Mouse (Mus musculus) MEL (cell line): ENCODE results near the gene Fbxw8. TPM values are rescaled to one million over a fixed set of nuclear protein-coding genes. Genes with fewer than 3 reads are reported as not detected.

Experiments
- DNase-seq: peaks from one replicate; pipeline ENCODE4 v3.0.0; 2011; ENCODE audit warnings: low read depth, low spot score
- H3K27ac ChIP-seq: 2 replicates; pipeline ENCODE4 v1.5.1; 2012; ENCODE audit warnings: low read depth, mild to moderate bottlenecking, control low read depth, low read length, moderate library complexity; ENCODE audit not compliant: control insufficient read depth
- H3K27me3 ChIP-seq, 2 experiments: fragments of 150-350 bp in 1 of 2; sonication (generic) in 1 of 2; 2 replicates each; pipeline ENCODE4 v1.6.1; 2012; ENCODE audit warnings: low read length in 2 of 2, mild to moderate bottlenecking in 2 of 2, improper control_type of control experiment in 1 of 2, moderate library complexity in 1 of 2; ENCODE audit not compliant: insufficient read depth in 2 of 2, control insufficient read depth in 1 of 2
- H3K36me3 ChIP-seq, 2 experiments: 2 replicates each; pipeline ENCODE4 v1.6.1; 2012 to 2014; ENCODE audit warnings: low read length in 2 of 2, improper control_type of control experiment in 1 of 2, inconsistent platforms in 1 of 2, mild to moderate bottlenecking in 1 of 2; ENCODE audit not compliant: insufficient read depth in 2 of 2, control insufficient read depth in 1 of 2
- H3K4me1 ChIP-seq, 2 experiments: fragments of 150-350 bp in 1 of 2; sonication (generic) in 1 of 2; 2 replicates each; pipeline ENCODE4 v1.6.1; 2012; ENCODE audit warnings: low read length in 2 of 2, improper control_type of control experiment in 1 of 2, mild to moderate bottlenecking in 1 of 2; ENCODE audit not compliant: insufficient read depth in 2 of 2, control insufficient read depth in 1 of 2
- H3K4me3 ChIP-seq, 2 experiments: fragments of 150-350 bp in 1 of 2; sonication (generic) in 1 of 2; 2 replicates each; pipeline ENCODE4 v1.5.1; 2012; ENCODE audit warnings: low read depth in 2 of 2, low read length in 2 of 2, mild to moderate bottlenecking in 2 of 2, moderate library complexity in 2 of 2, control low read depth in 1 of 2, improper control_type of control experiment in 1 of 2; ENCODE audit not compliant: control insufficient read depth in 1 of 2, insufficient read depth in 1 of 2
- H3K79me2 ChIP-seq: 2 replicates; pipeline ENCODE4 v1.6.1; 2012; ENCODE audit warnings: mild to moderate bottlenecking, low read length, moderate library complexity; ENCODE audit not compliant: control insufficient read depth, poor library complexity, insufficient read depth
- H3K9ac ChIP-seq: 2 replicates; pipeline ENCODE4 v1.6.1; 2012; ENCODE audit warnings: low read depth, mild to moderate bottlenecking, control low read depth, low read length, moderate library complexity; ENCODE audit not compliant: control insufficient read depth, poor library complexity, severe bottlenecking
- H3K9me3 ChIP-seq: fragments of 150-350 bp; sonication (generic); replicated peaks from 2 replicates; pipeline ENCODE4 v1.6.1; 2012; ENCODE audit warnings: mild to moderate bottlenecking, low read length, improper control_type of control experiment, moderate library complexity; ENCODE audit not compliant: insufficient read depth
- BHLHE40 ChIP-seq: IDR thresholded peaks from 2 replicates; pipeline ENCODE4 v1.6.1; 2012; ENCODE audit warnings: low read depth, mild to moderate bottlenecking, inconsistent platforms, low read length, improper control_type of control experiment, borderline replicate concordance
- CHD2 ChIP-seq: IDR thresholded peaks from 2 replicates; pipeline ENCODE4 v1.6.1; 2011; ENCODE audit warnings: low read length, improper control_type of control experiment
- CTCF ChIP-seq, 3 experiments: IDR thresholded peaks in 2 of 3; conservative IDR thresholded peaks in 1 of 3; 2 replicates each; pipeline ENCODE4 v1.5.1; 2011 to 2012; ENCODE audit warnings: low read length in 3 of 3, low read depth in 2 of 3, mild to moderate bottlenecking in 2 of 3, improper control_type of control experiment in 1 of 3, inconsistent platforms in 1 of 3, mixed read lengths in 1 of 3, moderate library complexity in 1 of 3; ENCODE audit not compliant: control insufficient read depth in 1 of 3, insufficient read depth in 1 of 3, poor library complexity in 1 of 3, severe bottlenecking in 1 of 3
- ELF1 ChIP-seq: IDR thresholded peaks from 2 replicates; pipeline ENCODE4 v1.6.1; 2014; ENCODE audit warnings: low read depth, mild to moderate bottlenecking, inconsistent platforms, low read length, improper control_type of control experiment, moderate library complexity
- EP300 ChIP-seq, 2 experiments: IDR thresholded peaks; 2 replicates each; pipeline ENCODE4 v1.6.1; 2011; ENCODE audit warnings: improper control_type of control experiment in 2 of 2, low read length in 2 of 2, low read depth in 1 of 2, mild to moderate bottlenecking in 1 of 2
- ETS1 ChIP-seq: IDR thresholded peaks from 2 replicates; pipeline ENCODE4 v1.6.1; 2012; ENCODE audit warnings: low read depth, mild to moderate bottlenecking, inconsistent platforms, low read length, improper control_type of control experiment, moderate library complexity
- GABPA ChIP-seq: IDR thresholded peaks from 2 replicates; pipeline ENCODE4 v1.6.1; 2012; ENCODE audit warnings: low read depth, mild to moderate bottlenecking, inconsistent platforms, low read length, improper control_type of control experiment, moderate library complexity
- GATA1 ChIP-seq: IDR thresholded peaks from 2 replicates; pipeline ENCODE4 v1.6.1; 2011; ENCODE audit warnings: low read depth, low read length, improper control_type of control experiment
- HCFC1 ChIP-seq: IDR thresholded peaks from 2 replicates; pipeline ENCODE4 v1.6.1; 2012; ENCODE audit warnings: low read depth, mild to moderate bottlenecking, inconsistent platforms, low read length, improper control_type of control experiment, moderate library complexity
- KAT2A ChIP-seq: conservative IDR thresholded peaks from 2 replicates; pipeline ENCODE4 v1.6.1; 2012; ENCODE audit warnings: low read depth, low read length, improper control_type of control experiment, inconsistent platforms
- MAFK ChIP-seq: IDR thresholded peaks from 2 replicates; pipeline ENCODE4 v1.6.1; 2011; ENCODE audit warnings: low read depth, mild to moderate bottlenecking, low read length, improper control_type of control experiment, borderline replicate concordance
- MEF2A ChIP-seq: IDR thresholded peaks from 2 replicates; pipeline ENCODE4 v1.6.1; 2014; ENCODE audit warnings: low read depth, mild to moderate bottlenecking, inconsistent platforms, low read length, improper control_type of control experiment; ENCODE audit not compliant: poor library complexity, insufficient replicate concordance, severe bottlenecking; ENCODE audit errors: extremely low read depth
- MXI1 ChIP-seq: IDR thresholded peaks from 2 replicates; pipeline ENCODE4 v1.6.1; 2011; ENCODE audit warnings: mild to moderate bottlenecking, low read depth, low read length, improper control_type of control experiment
- MYB ChIP-seq: IDR thresholded peaks from 2 replicates; pipeline ENCODE4 v1.6.1; 2011; ENCODE audit warnings: mild to moderate bottlenecking, low read depth, low read length, improper control_type of control experiment
- MYC ChIP-seq: IDR thresholded peaks from 2 replicates; pipeline ENCODE4 v1.6.1; 2011; ENCODE audit warnings: low read depth, mild to moderate bottlenecking, low read length, improper control_type of control experiment, moderate library complexity
- NELFE ChIP-seq: IDR thresholded peaks from 2 replicates; pipeline ENCODE4 v1.6.1; 2011; ENCODE audit warnings: low read depth, low read length, improper control_type of control experiment
- NRF1 ChIP-seq: IDR thresholded peaks from 2 replicates; pipeline ENCODE4 v1.6.1; 2014; ENCODE audit warnings: low read depth, mild to moderate bottlenecking, inconsistent platforms, low read length, improper control_type of control experiment, moderate library complexity; ENCODE audit not compliant: poor library complexity, insufficient read depth, severe bottlenecking
- POLR2A ChIP-seq, 2 experiments: IDR thresholded peaks; 2 replicates each; pipeline ENCODE4 v1.6.1; 2011 to 2012; ENCODE audit warnings: low read length in 2 of 2, mild to moderate bottlenecking in 2 of 2, control low read depth in 1 of 2, improper control_type of control experiment in 1 of 2, low read depth in 1 of 2, moderate library complexity in 1 of 2; ENCODE audit not compliant: control insufficient read depth in 1 of 2, insufficient read depth in 1 of 2, poor library complexity in 1 of 2
- RAD21 ChIP-seq: IDR thresholded peaks from 2 replicates; pipeline ENCODE4 v1.6.1; 2011; ENCODE audit warnings: mild to moderate bottlenecking, low read depth, low read length, improper control_type of control experiment
- TBP ChIP-seq: IDR thresholded peaks from 2 replicates; pipeline ENCODE4 v1.8.0; 2011; ENCODE audit warnings: low read depth, low read length, improper control_type of control experiment
- TCF12 ChIP-seq: IDR thresholded peaks from 2 replicates; pipeline ENCODE4 v1.6.1; 2014; ENCODE audit warnings: low read depth, mild to moderate bottlenecking, inconsistent platforms, low read length, improper control_type of control experiment, moderate library complexity
- USF2 ChIP-seq, 2 experiments: IDR thresholded peaks; 2 replicates each; pipeline ENCODE4 v1.6.1; 2011 to 2012; ENCODE audit warnings: improper control_type of control experiment in 2 of 2, low read length in 2 of 2, borderline replicate concordance in 1 of 2, inconsistent platforms in 1 of 2, low read depth in 1 of 2, mild to moderate bottlenecking in 1 of 2; ENCODE audit not compliant: insufficient read depth in 1 of 2
- ZC3H11A ChIP-seq: IDR thresholded peaks from 2 replicates; pipeline ENCODE4 v1.6.1; 2012; ENCODE audit warnings: low read depth, mild to moderate bottlenecking, inconsistent platforms, low read length, improper control_type of control experiment
- ZKSCAN1 ChIP-seq: IDR thresholded peaks from 2 replicates; pipeline ENCODE4 v1.6.1; 2012; ENCODE audit warnings: low read depth, mild to moderate bottlenecking, inconsistent platforms, low read length, improper control_type of control experiment, moderate library complexity
- ZMIZ1 ChIP-seq: IDR thresholded peaks from 2 replicates; pipeline ENCODE4 v1.6.1; 2012; ENCODE audit warnings: low read depth, mild to moderate bottlenecking, inconsistent platforms, low read length, improper control_type of control experiment, moderate library complexity
- ZNF384 ChIP-seq: IDR thresholded peaks from 2 replicates; pipeline ENCODE4 v1.6.1; 2012; ENCODE audit warnings: low read depth, mild to moderate bottlenecking, inconsistent platforms, low read length, improper control_type of control experiment
- polyA plus RNA-seq, 2 experiments: library from polyadenylated mRNA; stranded (reverse) in 1 of 2; unstranded in 1 of 2; fragments of >175 nt in 1 of 2; fragments of >200 nt in 1 of 2; gene quantifications; 2 replicates each; pipeline versions ENCODE4 v1.2.1 to v1.2.4; 2012; ENCODE audit warnings: low replicate concordance in 2 of 2, low read depth in 1 of 2; ENCODE audit not compliant: insufficient read length in 2 of 2, insufficient read depth in 1 of 2, missing spikeins in 1 of 2
- total RNA-seq: library from RNA; depleted of rRNA; stranded (reverse); fragments of 300-350 nt; gene quantifications from 2 replicates; pipeline ENCODE4 v1.2.3, GENCODE M21; 2012

Gene Fbxw8
- total and polyA plus RNA-seq, 3 experiments = 49.9 to 57.4 (median 52.5) TPM

DNA sequence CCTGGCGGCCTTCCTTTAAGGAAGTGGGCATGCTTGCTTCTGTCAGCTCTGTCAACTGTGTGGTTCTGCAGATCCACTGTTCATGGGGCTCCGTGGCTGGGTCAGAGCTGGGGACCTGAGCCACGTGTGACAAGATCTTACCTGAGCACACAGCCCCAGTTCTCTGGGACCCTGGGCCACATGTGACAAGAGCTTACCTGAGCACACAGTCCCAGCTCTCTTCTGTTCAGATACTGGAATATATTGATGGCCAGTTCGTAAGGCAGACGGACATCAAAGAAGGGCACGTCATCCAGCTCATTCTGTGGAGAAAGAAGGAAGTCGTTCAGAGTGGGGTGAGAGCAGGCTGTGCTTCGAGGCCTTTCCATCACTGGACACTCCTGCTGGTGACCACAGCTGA, 12.8 kb downstream of the Fbxw8 start:
- no peaks in the 10 kb centered on the region for H3K27me3 ChIP-seq
- H3K79me2 ChIP-seq = peaks cover 11% of the 10 kb centered on the region
- H3K36me3 ChIP-seq = no peaks in the 10 kb centered on the region; a peak in 1 of 4 replicates
- TF ChIP-seq MYB (no peak), TCF12 (no peak), MEF2A (no peak), MXI1 (no peak), HCFC1 (no peak), TBP (no peak), ETS1 (no peak), EP300 (IDR thresholded peaks at IDR 0.05; ENCODE audit: low read depth in 1 of 2, low read length in 2 of 2) (no peak), CHD2 (no peak), RAD21 (no peak), GATA1 (no peak), BHLHE40 (no peak), ZNF384 (no peak), GABPA (no peak), KAT2A (no peak)
- no peak for DNase-seq
- no peak overlapping the region for H3K27ac ChIP-seq
- no peaks in the 10 kb centered on the region for H3K9me3 ChIP-seq
- no peaks in the 10 kb centered on the region for H3K4me1 ChIP-seq
- no peak overlapping the region for H3K4me3 ChIP-seq
- no peak overlapping the region for H3K9ac ChIP-seq

DNA sequence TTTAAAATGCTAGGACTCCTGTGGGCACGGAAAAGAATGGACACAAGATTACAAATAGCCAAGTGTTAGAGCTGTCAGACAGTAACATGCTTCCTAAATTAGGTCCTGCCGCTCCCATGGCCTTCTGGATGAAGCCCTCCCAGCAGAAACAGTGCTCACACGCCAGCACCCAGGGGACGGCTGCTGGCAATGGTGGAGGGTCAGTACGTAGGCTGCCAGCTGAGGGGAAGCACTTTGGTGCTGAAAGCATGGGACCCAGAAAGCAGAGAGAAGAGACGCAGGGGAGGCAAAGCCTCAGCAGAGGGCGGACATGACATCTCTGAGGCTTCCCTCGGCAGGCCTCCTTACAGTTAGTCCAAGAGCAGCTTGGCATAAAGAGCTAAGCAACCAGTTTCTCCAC, 15.6 kb downstream of the Fbxw8 start:
- H3K4me1 ChIP-seq = no peaks in the 10 kb centered on the region
- no peak overlapping the region for H3K27ac ChIP-seq
- peaks cover 1% of the 10 kb centered on the region; the same call in 1 of the 2 replicates for H3K79me2 ChIP-seq
- TF ChIP-seq USF2 (IDR thresholded peaks at IDR 0.05; ENCODE audit: borderline replicate concordance in 1 of 2, insufficient read depth in 1 of 2, low read depth in 1 of 2, low read length in 2 of 2) (no peak), POLR2A (IDR thresholded peaks at IDR 0.05; ENCODE audit: control insufficient read depth in 1 of 2, insufficient read depth in 1 of 2, low read depth in 1 of 2, low read length in 2 of 2, poor library complexity in 1 of 2) (no peak), TCF12 (no peak), KAT2A (no peak), ZMIZ1 (no peak), NELFE (no peak), ZNF384 (no peak), BHLHE40 (no peak), RAD21 (no peak), MXI1 (no peak), MYC (no peak), NRF1 (no peak), CTCF (IDR thresholded peaks at IDR 0.05 in 2 of 3, conservative IDR thresholded peaks at IDR 0.05 in 1 of 3; ENCODE audit: control insufficient read depth in 1 of 3, insufficient read depth in 1 of 3, low read depth in 2 of 3, low read length in 3 of 3, poor library complexity in 1 of 3, severe bottlenecking in 1 of 3) (no peak), ZKSCAN1 (no peak), ZC3H11A (no peak), ELF1 (no peak), MAFK (no peak)
- no peak overlapping the region for H3K9ac ChIP-seq
- H3K27me3 ChIP-seq = no peaks in the 10 kb centered on the region
- no peak overlapping the region for H3K4me3 ChIP-seq
- H3K9me3 ChIP-seq = no peaks in the 10 kb centered on the region
- DNase-seq = no peak
- H3K36me3 ChIP-seq = no peaks in the 10 kb centered on the region; a peak in 1 of 4 replicates
